ENCODE assay signal across 15 mouse cellular contexts in genomic region chr5:77277204-77277603, GRCm38 (mm10).
"Had no signal": no experiment of that assay in that cellular context is flagged by ENCODE, and none has a peak within 500 bp of the region (broad histone marks: within the 10 kb centered on the region; RNA-seq: fewer than 3 reads in every experiment).

No protein-coding gene starts in this region.

- ATAC-seq: midbrain, embryonic 16.5 days had no signal

- DNase-seq: liver, embryonic 13.5 days; lung, adult 18-20 months; lung, embryonic 14.5 days; lung, postnatal 10 days; lung, postnatal 4 days; midbrain, embryonic 14.5 days; retina, postnatal 1 day; right cerebral cortex, adult 18-20 months; right cerebral cortex, postnatal 25 days; right cerebral cortex, postnatal 4 days; spleen, adult 18-20 months; thymus, adult 18-20 months; thymus, postnatal 14 days; thymus, postnatal 36 days had no signal
